Mouse (Mus musculus): ENCODE measurements around the gene Suclg2.

GRCm38 (mm10) chr6:95611059-95611458, 107.5 kb downstream of the Suclg2 start:
- TF ChIP-seq CTCF (IDR thresholded peaks at IDR 0.05; ENCODE audit: insufficient read depth, low read length) = no peak
- TF ChIP-seq POLR2A (IDR thresholded peaks at IDR 0.05; ENCODE audit: borderline replicate concordance, extremely low read depth, low read depth, low read length) = no peak
